Mouse (Mus musculus) thymus, postnatal 36 days (tissue): ENCODE results near the gene Dlgap1.

ENCODE experiments used
- DNase-seq, 2 experiments: peaks; one replicate each; pipeline ENCODE4 v3.0.0; 2022; ENCODE audit warnings: mixed read lengths in 2 of 2

The Dlgap1 gene

GRCm38 (mm10) chr17:70191228-70191627, 222.4 kb downstream of the Dlgap1 start:
- no peak for DNase-seq

- no peak for DNase-seq
These were observed 254.0 kb downstream of the Dlgap1 start for GRCm38 (mm10) chr17:70222891-70223290.

GRCm38 (mm10) chr17:70247342-70247741, 278.5 kb downstream of the Dlgap1 start:
- no peak for DNase-seq

GRCm38 (mm10) chr17:70248250-70248649, 279.4 kb downstream of the Dlgap1 start:
- DNase-seq: no peak

GRCm38 (mm10) chr17:70252476-70252875, 283.6 kb downstream of the Dlgap1 start:
- DNase-seq: no peak

- DNase-seq: no peak
These were observed 287.5 kb downstream of the Dlgap1 start for GRCm38 (mm10) chr17:70256371-70256770.

- no peak for DNase-seq
These were observed 294.3 kb downstream of the Dlgap1 start for GRCm38 (mm10) chr17:70263156-70263555.

GRCm38 (mm10) chr17:70272125-70272524, 303.3 kb downstream of the Dlgap1 start:
- DNase-seq: no peak

- no peak for DNase-seq
These were observed 318.8 kb downstream of the Dlgap1 start for GRCm38 (mm10) chr17:70287708-70288107.

- DNase-seq: no peak
These were observed 325.2 kb downstream of the Dlgap1 start for GRCm38 (mm10) chr17:70294106-70294505.

- DNase-seq: no peak
These were observed 333.1 kb downstream of the Dlgap1 start for GRCm38 (mm10) chr17:70301941-70302478.

GRCm38 (mm10) chr17:70302656-70303055, 333.8 kb downstream of the Dlgap1 start:
- no peak for DNase-seq

- DNase-seq: no peak
These were observed 336.1 kb downstream of the Dlgap1 start for GRCm38 (mm10) chr17:70305021-70305420.

- DNase-seq: no peak
These were observed 338.7 kb downstream of the Dlgap1 start for GRCm38 (mm10) chr17:70307418-70308176.

GRCm38 (mm10) chr17:70308364-70309231, 339.7 kb downstream of the Dlgap1 start:
- no peak for DNase-seq

- no peak for DNase-seq
These were observed 347.5 kb downstream of the Dlgap1 start for GRCm38 (mm10) chr17:70316327-70316726.

GRCm38 (mm10) chr17:70317779-70318178, 348.9 kb downstream of the Dlgap1 start:
- no peak for DNase-seq

- no peak for DNase-seq
These were observed 353.1 kb downstream of the Dlgap1 start for GRCm38 (mm10) chr17:70321976-70322375.

GRCm38 (mm10) chr17:70333440-70333839, 364.6 kb downstream of the Dlgap1 start:
- DNase-seq: no peak

GRCm38 (mm10) chr17:70334171-70334570, 365.3 kb downstream of the Dlgap1 start:
- DNase-seq: no peak

- no peak for DNase-seq
These were observed 370.9 kb downstream of the Dlgap1 start for GRCm38 (mm10) chr17:70339821-70340220.

GRCm38 (mm10) chr17:70341230-70341629, 372.4 kb downstream of the Dlgap1 start:
- no peak for DNase-seq

GRCm38 (mm10) chr17:70341920-70342319, 373.0 kb downstream of the Dlgap1 start:
- DNase-seq: no peak

- DNase-seq: no peak
These were observed 378.5 kb downstream of the Dlgap1 start for GRCm38 (mm10) chr17:70347403-70347802.
